Mouse (Mus musculus): ENCODE measurements at regions not wholly inside any gene's neighbourhood (a gene's known extent, or its start where the extent isn't known, plus 50 kb on each side); places are given as distances from the start of the nearest gene placed in this dataset.

DNA sequence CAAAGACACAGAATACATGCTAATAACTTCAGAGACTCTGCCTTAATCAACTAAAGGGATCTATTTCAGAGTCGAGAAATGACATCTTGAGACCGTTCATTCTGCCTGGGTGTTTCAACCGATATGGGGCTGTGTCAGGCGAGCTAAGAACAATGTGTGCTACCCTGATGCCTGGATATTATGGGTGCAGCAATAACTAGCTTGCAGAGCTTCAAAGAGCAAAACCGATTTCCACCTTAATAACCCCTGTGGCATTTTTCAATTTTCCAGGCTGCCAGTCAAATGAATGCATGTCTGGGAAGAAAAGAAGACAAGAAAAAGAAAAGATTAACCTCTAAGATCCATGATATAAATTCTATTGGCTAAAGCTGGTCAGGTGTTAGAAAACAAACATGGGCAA, 804.0 kb downstream of the Diaph3 start:
- TF ChIP-seq GATA1 (IDR thresholded peaks at IDR 0.05; ENCODE audit: borderline replicate concordance, low read length) (no peak), FLI1 (IDR thresholded peaks at IDR 0.05; ENCODE audit: low read length) (no peak)
